Mouse (Mus musculus): ENCODE data around the gene Olfr49.

The Olfr49 gene

GRCm38 (mm10) chr14:54235825-54236540, 48.8 kb downstream of the Olfr49 start:
- in situ Hi-C loops (cut with MboI; ENCODE audit: low pct_unique_long_range_greater_than_20kb in 1 of 2, low sequenced_read_pairs in 2 of 2, unreplicated experiment in 1 of 2), result loop anchor here in 1 of 2 experiments (25.0 kb wide), 1 partner anchor 401 kb away; the partner anchor contains the start of genes Cdh24 and Gm17606

- in situ Hi-C loops (cut with MboI; ENCODE audit: low pct_unique_long_range_greater_than_20kb in 1 of 2, low sequenced_read_pairs in 2 of 2, unreplicated experiment in 1 of 2), result loop anchor here in 1 of 2 experiments (25.0 kb wide), 1 partner anchor 403 kb away; the partner anchor contains the start of genes Cdh24 and Gm17606
These were observed 50.3 kb downstream of the Olfr49 start for GRCm38 (mm10) chr14:54234231-54235040.

DNA sequence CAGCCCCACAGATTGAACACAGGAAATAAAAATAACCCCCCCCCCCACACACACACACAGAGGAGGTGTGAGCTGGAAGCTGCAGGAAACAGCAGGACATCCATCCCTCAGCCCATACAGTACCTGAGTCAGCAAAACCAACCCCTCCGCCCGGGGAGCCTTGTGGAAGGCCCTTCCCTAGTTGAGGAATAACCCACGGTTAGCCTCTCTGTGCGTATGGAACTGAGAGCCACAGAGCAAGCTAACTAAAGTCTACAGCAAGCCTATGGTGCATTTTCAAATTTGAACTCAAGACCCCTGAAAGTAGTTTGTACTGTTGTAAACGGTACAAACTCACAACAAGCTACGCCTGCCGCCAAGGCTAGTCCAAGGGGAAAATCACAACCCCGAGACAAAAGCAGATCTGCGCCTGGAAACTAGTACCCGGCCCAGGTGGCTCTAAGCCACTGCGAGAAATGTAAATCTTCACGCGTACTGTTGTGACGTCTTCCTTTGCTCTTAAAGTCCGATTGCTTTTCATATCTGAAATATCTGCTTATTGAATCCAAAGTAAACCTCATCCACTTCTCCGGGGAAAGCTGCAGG, 51.1 kb downstream of the Olfr49 start:
- in situ Hi-C loops (cut with MboI; ENCODE audit: low pct_unique_long_range_greater_than_20kb in 1 of 2, low sequenced_read_pairs in 2 of 2, unreplicated experiment in 1 of 2), result loop anchor here in 1 of 2 experiments (25.0 kb wide), 1 partner anchor 404 kb away; the partner anchor contains the start of genes Cdh24 and Gm17606

GRCm38 (mm10) chr14:54232811-54233558, 51.8 kb downstream of the Olfr49 start:
- in situ Hi-C loops (cut with MboI; ENCODE audit: low pct_unique_long_range_greater_than_20kb in 1 of 2, low sequenced_read_pairs in 2 of 2, unreplicated experiment in 1 of 2), result loop anchor here in 1 of 2 experiments (25.0 kb wide), 1 partner anchor 404 kb away; the partner anchor contains the start of genes Cdh24 and Gm17606

DNA sequence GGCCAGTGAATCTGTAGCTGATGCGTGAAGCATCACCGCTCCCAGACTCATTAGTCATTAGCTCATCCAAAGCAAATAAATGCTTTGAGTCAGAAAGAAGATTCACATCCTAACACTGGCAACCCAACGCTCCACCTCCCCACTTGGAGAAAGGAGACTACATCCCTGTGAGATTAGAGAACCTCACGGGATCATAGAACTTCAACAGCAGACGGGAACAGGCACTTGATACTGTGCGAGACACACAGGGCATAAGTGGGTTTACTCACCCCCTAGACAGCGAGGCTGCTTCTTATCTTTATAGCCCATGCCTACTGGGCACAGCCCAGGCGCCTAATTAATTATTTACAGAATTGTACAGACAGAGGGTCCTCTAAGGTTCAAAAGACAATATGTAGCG, 52.6 kb downstream of the Olfr49 start:
- in situ Hi-C loops (cut with MboI; ENCODE audit: low pct_unique_long_range_greater_than_20kb in 1 of 2, low sequenced_read_pairs in 2 of 2, unreplicated experiment in 1 of 2), result loop anchor here in 1 of 2 experiments (25.0 kb wide), 1 partner anchor 405 kb away; the partner anchor contains the start of genes Cdh24 and Gm17606

- in situ Hi-C loops (cut with MboI; ENCODE audit: low pct_unique_long_range_greater_than_20kb in 1 of 2, low sequenced_read_pairs in 2 of 2, unreplicated experiment in 1 of 2), result loop anchor here in 1 of 2 experiments (25.0 kb wide), 1 partner anchor 406 kb away; the partner anchor contains the start of genes Cdh24 and Gm17606
These were observed 53.4 kb downstream of the Olfr49 start for GRCm38 (mm10) chr14:54231176-54231956.

GRCm38 (mm10) chr14:54230638-54231150, 54.0 kb downstream of the Olfr49 start:
- in situ Hi-C loops (cut with MboI; ENCODE audit: low pct_unique_long_range_greater_than_20kb in 1 of 2, low sequenced_read_pairs in 2 of 2, unreplicated experiment in 1 of 2), result loop anchor here in 1 of 2 experiments (25.0 kb wide), 1 partner anchor 407 kb away; the partner anchor contains the start of genes Cdh24 and Gm17606

- in situ Hi-C loops (cut with MboI; ENCODE audit: low pct_unique_long_range_greater_than_20kb in 1 of 2, low sequenced_read_pairs in 2 of 2, unreplicated experiment in 1 of 2), result loop anchor here in 1 of 2 experiments (25.0 kb wide), 1 partner anchor 407 kb away; the partner anchor contains the start of genes Cdh24 and Gm17606
These were observed 54.9 kb downstream of the Olfr49 start for GRCm38 (mm10) chr14:54229849-54230248.

- in situ Hi-C loops (cut with MboI; ENCODE audit: low pct_unique_long_range_greater_than_20kb in 1 of 2, low sequenced_read_pairs in 2 of 2, unreplicated experiment in 1 of 2), result loop anchor here in 1 of 2 experiments (25.0 kb wide), 1 partner anchor 408 kb away; the partner anchor contains the start of genes Cdh24 and Gm17606
These were observed 55.6 kb downstream of the Olfr49 start for GRCm38 (mm10) chr14:54228933-54229713.

- in situ Hi-C loops (cut with MboI; ENCODE audit: low pct_unique_long_range_greater_than_20kb in 1 of 2, low sequenced_read_pairs in 2 of 2, unreplicated experiment in 1 of 2), result loop anchor here in 1 of 2 experiments (25.0 kb wide), 1 partner anchor 409 kb away; the partner anchor contains the start of genes Cdh24 and Gm17606
These were observed 56.2 kb downstream of the Olfr49 start for GRCm38 (mm10) chr14:54228501-54228900.

All from mouse embryonic stem cell (cell line).